ENCODE assay signal across 16 mouse cellular contexts in genomic region chr4:120066841-120067591, GRCm38 (mm10). TPM values are rescaled to one million over a fixed set of nuclear protein-coding genes. Genes with fewer than 3 reads are reported as not detected.
A peak's percentile ranks its signal among the peaks of the same experiment; 100 is the strongest.
DNase-seq lines count a peak whose midpoint lies in the region; ATAC-seq and TF ChIP-seq lines count a peak whose summit lies in the region.
"Had no signal": no experiment of that assay in that cellular context is flagged by ENCODE, and none has a peak within 500 bp of the region (broad histone marks: within the 10 kb centered on the region; RNA-seq: fewer than 3 reads in every experiment).

No protein-coding gene starts in this region.

- TF ChIP-seq POLR2A in olfactory bulb, adult 2 months (IDR thresholded peaks at IDR 0.05; ENCODE audit: insufficient read depth, low read depth, low read length), result no peak

- H3K4me2 ChIP-seq in forebrain, postnatal 0 days (ENCODE audit: low read depth), result no peak overlapping the region
- no peak overlapping the region for H3K4me2 ChIP-seq in forebrain, embryonic 11.5 days (ENCODE audit: low read depth, low read length, severe bottlenecking)
- no peak overlapping the region for H3K4me2 ChIP-seq in midbrain, embryonic 16.5 days (ENCODE audit: low read length)
- no peak overlapping the region for H3K4me2 ChIP-seq in midbrain, embryonic 13.5 days (replicated peaks)
- no peak overlapping the region for H3K4me2 ChIP-seq in hindbrain, embryonic 12.5 days (replicated peaks)
- no peak overlapping the region for H3K4me2 ChIP-seq in intestine, embryonic 16.5 days (ENCODE audit: low read depth, low read length)
- H3K4me2 ChIP-seq: embryonic facial prominence, embryonic 15.5 days; liver, embryonic 12.5 days had no signal

- H3K9me3 ChIP-seq in forebrain, postnatal 0 days (ENCODE audit: low read length), result no peaks in the 10 kb centered on the region
- no peaks in the 10 kb centered on the region for H3K9me3 ChIP-seq in forebrain, embryonic 11.5 days (ENCODE audit: control insufficient read depth, low read length)
- H3K9me3 ChIP-seq in midbrain, embryonic 16.5 days (replicated peaks; ENCODE audit: control insufficient read depth, low read length, poor library complexity, severe bottlenecking), result no peaks in the 10 kb centered on the region
- no peaks in the 10 kb centered on the region for H3K9me3 ChIP-seq in midbrain, embryonic 13.5 days
- no peaks in the 10 kb centered on the region for H3K9me3 ChIP-seq in hindbrain, embryonic 12.5 days (replicated peaks)
- no peaks in the 10 kb centered on the region for H3K9me3 ChIP-seq in intestine, embryonic 16.5 days (ENCODE audit: control insufficient read depth, low read length)
- H3K9me3 ChIP-seq: embryonic facial prominence, embryonic 15.5 days; liver, embryonic 12.5 days had no signal

- no peak overlapping the region for H3K27ac ChIP-seq in forebrain, postnatal 0 days (ENCODE audit: low read depth, low read length)
- H3K27ac ChIP-seq in forebrain, embryonic 11.5 days (ENCODE audit: low read depth, low read length), result no peak overlapping the region
- H3K27ac ChIP-seq in midbrain, embryonic 16.5 days (ENCODE audit: low read length), result no peak overlapping the region
- no peak overlapping the region for H3K27ac ChIP-seq in midbrain, embryonic 13.5 days
- H3K27ac ChIP-seq in hindbrain, embryonic 12.5 days, result no peak overlapping the region
- peak overlapping the region; percentile 59; the same call in 1 of the 2 replicates for H3K27ac ChIP-seq in olfactory bulb, adult 2 months (ENCODE audit: insufficient read depth, low read depth, low read length)
- H3K27ac ChIP-seq in intestine, embryonic 16.5 days (ENCODE audit: low read length), result no peak overlapping the region
- H3K27ac ChIP-seq: embryonic facial prominence, embryonic 15.5 days; liver, embryonic 12.5 days had no signal

- no peaks in the 10 kb centered on the region for H3K4me1 ChIP-seq in forebrain, postnatal 0 days (ENCODE audit: insufficient read depth)
- H3K4me1 ChIP-seq in forebrain, embryonic 11.5 days (replicated peaks; ENCODE audit: control insufficient read depth, insufficient read depth, low read length), result no peaks in the 10 kb centered on the region
- H3K4me1 ChIP-seq in midbrain, embryonic 16.5 days (ENCODE audit: control insufficient read depth, insufficient read depth, low read length), result no peaks in the 10 kb centered on the region
- peaks cover 5% of the 10 kb centered on the region; the same call in 1 of the 2 replicates for H3K4me1 ChIP-seq in midbrain, embryonic 13.5 days (replicated peaks)
- H3K4me1 ChIP-seq in hindbrain, embryonic 12.5 days, result peaks cover 6% of the 10 kb centered on the region; the same call in 1 of the 2 replicates
- H3K4me1 ChIP-seq in olfactory bulb, adult 2 months (ENCODE audit: control insufficient read depth, insufficient read depth, low read length), result peaks cover 54% of the 10 kb centered on the region
- peaks cover 8% of the 10 kb centered on the region; the same call in 1 of the 2 replicates for H3K4me1 ChIP-seq in intestine, embryonic 16.5 days (ENCODE audit: control insufficient read depth, insufficient read depth, low read length)
- H3K4me1 ChIP-seq: embryonic facial prominence, embryonic 15.5 days; liver, embryonic 12.5 days had no signal

- H3K27me3 ChIP-seq in forebrain, postnatal 0 days (ENCODE audit: insufficient read depth, low read length), result no peaks in the 10 kb centered on the region
- H3K27me3 ChIP-seq in forebrain, embryonic 11.5 days (ENCODE audit: control insufficient read depth, insufficient read depth, low read length), result no peaks in the 10 kb centered on the region
- H3K27me3 ChIP-seq in midbrain, embryonic 16.5 days (ENCODE audit: control insufficient read depth, insufficient read depth, low read depth, low read length), result no peaks in the 10 kb centered on the region
- H3K27me3 ChIP-seq in midbrain, embryonic 13.5 days, result peaks cover 5% of the 10 kb centered on the region; the same call in 1 of the 2 replicates
- no peaks in the 10 kb centered on the region; the same call in 1 of the 2 replicates for H3K27me3 ChIP-seq in hindbrain, embryonic 12.5 days
- no peaks in the 10 kb centered on the region for H3K27me3 ChIP-seq in intestine, embryonic 16.5 days (replicated peaks; ENCODE audit: control insufficient read depth, insufficient read depth, low read length)
- H3K27me3 ChIP-seq: embryonic facial prominence, embryonic 15.5 days; liver, embryonic 12.5 days had no signal

- no peaks in the 10 kb centered on the region for H3K36me3 ChIP-seq in forebrain, postnatal 0 days (ENCODE audit: insufficient read depth)
- no peaks in the 10 kb centered on the region for H3K36me3 ChIP-seq in forebrain, embryonic 11.5 days (ENCODE audit: control insufficient read depth, insufficient read depth, low read length)
- H3K36me3 ChIP-seq in midbrain, embryonic 16.5 days (ENCODE audit: control insufficient read depth, insufficient read depth, low read length), result no peaks in the 10 kb centered on the region
- H3K36me3 ChIP-seq in midbrain, embryonic 13.5 days, result no peaks in the 10 kb centered on the region
- no peaks in the 10 kb centered on the region for H3K36me3 ChIP-seq in hindbrain, embryonic 12.5 days
- no peaks in the 10 kb centered on the region for H3K36me3 ChIP-seq in intestine, embryonic 16.5 days (ENCODE audit: control insufficient read depth, insufficient read depth, low read length)
- H3K36me3 ChIP-seq: embryonic facial prominence, embryonic 15.5 days; liver, embryonic 12.5 days had no signal

- H3K9ac ChIP-seq in forebrain, postnatal 0 days, result no peak overlapping the region
- H3K9ac ChIP-seq in forebrain, embryonic 11.5 days (ENCODE audit: low read length), result no peak overlapping the region
- no peak overlapping the region for H3K9ac ChIP-seq in midbrain, embryonic 16.5 days (ENCODE audit: low read depth, low read length)
- no peak overlapping the region for H3K9ac ChIP-seq in midbrain, embryonic 13.5 days (replicated peaks)
- no peak overlapping the region for H3K9ac ChIP-seq in hindbrain, embryonic 12.5 days
- H3K9ac ChIP-seq in intestine, embryonic 16.5 days (ENCODE audit: low read depth, low read length), result no peak overlapping the region
- H3K9ac ChIP-seq: embryonic facial prominence, embryonic 15.5 days; liver, embryonic 12.5 days had no signal

- no peak for TF ChIP-seq CTCF in forebrain, postnatal 0 days (IDR thresholded peaks at IDR 0.05; ENCODE audit: low read depth)
- TF ChIP-seq CTCF in olfactory bulb, adult 2 months (IDR thresholded peaks at IDR 0.05; ENCODE audit: insufficient read depth, low read depth, low read length), result no peak

- 81% methylated on average over 9 of the region's 9 CpGs for WGBS in forebrain, postnatal 0 days
- 91% methylated on average over 9 of the region's 9 CpGs for WGBS in forebrain, embryonic 11.5 days
- WGBS in midbrain, embryonic 16.5 days, result 87% methylated on average over 9 of the region's 9 CpGs
- WGBS in midbrain, embryonic 13.5 days, result 87% methylated on average over 9 of the region's 9 CpGs
- WGBS in hindbrain, embryonic 12.5 days, result 68% methylated on average over 9 of the region's 9 CpGs
- 48% methylated on average over 9 of the region's 9 CpGs for WGBS in olfactory bulb, adult 2 months
- 66% methylated on average over 9 of the region's 9 CpGs for WGBS in intestine, embryonic 16.5 days

- ATAC-seq in forebrain, postnatal 0 days, result peak; percentile 28
- ATAC-seq in forebrain, embryonic 11.5 days (replicated peaks; ENCODE audit: low FRiP score), result no peak
- 0 out of 2 replicates have a peak, but pooled peaks have one; percentile 30 for ATAC-seq in midbrain, embryonic 16.5 days
- ATAC-seq in midbrain, embryonic 13.5 days, result no peak
- ATAC-seq in hindbrain, embryonic 12.5 days (ENCODE audit: low FRiP score), result peak; percentile 61
- ATAC-seq in intestine, embryonic 16.5 days, result no peak
- ATAC-seq: activated CD4-positive, CD25-positive, alpha-beta regulatory T cell, adult 4 months; liver, embryonic 12.5 days had no signal

- no peak overlapping the region for H3K4me3 ChIP-seq in forebrain, postnatal 0 days (ENCODE audit: low read depth, low read length)
- H3K4me3 ChIP-seq in forebrain, embryonic 11.5 days (ENCODE audit: low read depth, low read length), result no peak overlapping the region
- no peak overlapping the region for H3K4me3 ChIP-seq in midbrain, embryonic 16.5 days (ENCODE audit: low read depth, low read length)
- H3K4me3 ChIP-seq in midbrain, embryonic 13.5 days (replicated peaks), result no peak overlapping the region
- no peak overlapping the region for H3K4me3 ChIP-seq in hindbrain, embryonic 12.5 days
- no peak overlapping the region for H3K4me3 ChIP-seq in olfactory bulb, adult 2 months (ENCODE audit: insufficient read depth, low read depth, low read length)
- H3K4me3 ChIP-seq in intestine, embryonic 16.5 days (ENCODE audit: low read length), result no peak overlapping the region
- H3K4me3 ChIP-seq: embryonic facial prominence, embryonic 15.5 days; liver, embryonic 12.5 days had no signal

- DNase-seq in forebrain, postnatal 0 days, result no peak
- no peak for DNase-seq in forebrain, embryonic 11.5 days (ENCODE audit: low spot score)
- no peak for DNase-seq in layer of hippocampus, postnatal 25 days (ENCODE audit: extremely low spot score in 1 of 2, low spot score in 1 of 2)
- DNase-seq: kidney, adult 18-20 months; thymus, postnatal 14 days had no signal

RNA-seq across cellular contexts. Expression of gene AL607142.1, which starts 2.2 kb away (rescaled TPM):
- total RNA-seq in forebrain, postnatal 0 days (2014; rRNA removed), result not detected in 2 replicates
- not detected in 2 replicates for polyA plus RNA-seq in forebrain, postnatal 0 days (2015; fragmentation: Nextera tagmentation; extraction: Ambion mirVana)
- not detected in 2 replicates for polyA plus RNA-seq in forebrain, embryonic 11.5 days (2014; fragmentation: Nextera tagmentation; extraction: Ambion mirVana)
- not detected in 2 replicates for polyA plus RNA-seq in midbrain, embryonic 16.5 days (2015; fragmentation: Nextera tagmentation; extraction: Ambion mirVana)
- polyA plus RNA-seq in midbrain, embryonic 13.5 days (2015; fragmentation: Nextera tagmentation; extraction: Ambion mirVana), result not detected in 2 replicates
- not detected in 2 replicates for polyA plus RNA-seq in hindbrain, embryonic 12.5 days (2016; fragmentation: Nextera tagmentation; extraction: Ambion mirVana)
- polyA plus RNA-seq in olfactory bulb, adult 2 months (2012; ENCODE audit: insufficient read depth, insufficient read length, low replicate concordance, missing spikeins), result not detected in 2 replicates
- polyA plus RNA-seq in intestine, embryonic 16.5 days (2015; fragmentation: Nextera tagmentation; extraction: Ambion mirVana), result not detected in 2 replicates
- total RNA-seq in layer of hippocampus, postnatal 25 days (2021), result not detected
- total RNA-seq: monocyte, adult 5-6 weeks had no signal
- polyA plus RNA-seq: activated CD4-positive, CD25-positive, alpha-beta regulatory T cell, adult 4 months; embryonic facial prominence, embryonic 15.5 days; frontal cortex, adult 2 months; heart, embryonic 14.5 days; liver, embryonic 12.5 days had no signal

Comparison
In these comparisons a context has a peak if more than half of its experiments do, and no peak if none do; other contexts are left out.
1. ATAC-seq: peak in forebrain, postnatal 0 days (single experiment), midbrain, embryonic 16.5 days (single experiment) and hindbrain, embryonic 12.5 days (single experiment); none in forebrain, embryonic 11.5 days (single experiment), midbrain, embryonic 13.5 days (single experiment) and intestine, embryonic 16.5 days (single experiment).